Mouse (Mus musculus) embryonic fibroblast, embryonic 13.5 days (primary cell): ENCODE results near the gene Rptor.

ENCODE experiments used
- CTCF ChIP-seq: IDR thresholded peaks from 2 replicates; pipeline ENCODE4 v1.5.1; 2011; ENCODE audit warnings: mild to moderate bottlenecking, control low read depth, low read length, moderate library complexity, borderline replicate concordance; ENCODE audit not compliant: insufficient read depth
- POLR2A ChIP-seq: IDR thresholded peaks from 2 replicates; pipeline ENCODE4 v1.6.1; 2011; ENCODE audit warnings: low read depth, mild to moderate bottlenecking, control low read depth, low read length, moderate library complexity

GRCm38 (mm10) chr11:119826239-119826638 lies 223.5 kb downstream of the Rptor start:
- TF ChIP-seq POLR2A: no peak
- TF ChIP-seq CTCF: no peak
